11 mouse cellular contexts compared by ENCODE assay signal in the genomic region with DNA sequence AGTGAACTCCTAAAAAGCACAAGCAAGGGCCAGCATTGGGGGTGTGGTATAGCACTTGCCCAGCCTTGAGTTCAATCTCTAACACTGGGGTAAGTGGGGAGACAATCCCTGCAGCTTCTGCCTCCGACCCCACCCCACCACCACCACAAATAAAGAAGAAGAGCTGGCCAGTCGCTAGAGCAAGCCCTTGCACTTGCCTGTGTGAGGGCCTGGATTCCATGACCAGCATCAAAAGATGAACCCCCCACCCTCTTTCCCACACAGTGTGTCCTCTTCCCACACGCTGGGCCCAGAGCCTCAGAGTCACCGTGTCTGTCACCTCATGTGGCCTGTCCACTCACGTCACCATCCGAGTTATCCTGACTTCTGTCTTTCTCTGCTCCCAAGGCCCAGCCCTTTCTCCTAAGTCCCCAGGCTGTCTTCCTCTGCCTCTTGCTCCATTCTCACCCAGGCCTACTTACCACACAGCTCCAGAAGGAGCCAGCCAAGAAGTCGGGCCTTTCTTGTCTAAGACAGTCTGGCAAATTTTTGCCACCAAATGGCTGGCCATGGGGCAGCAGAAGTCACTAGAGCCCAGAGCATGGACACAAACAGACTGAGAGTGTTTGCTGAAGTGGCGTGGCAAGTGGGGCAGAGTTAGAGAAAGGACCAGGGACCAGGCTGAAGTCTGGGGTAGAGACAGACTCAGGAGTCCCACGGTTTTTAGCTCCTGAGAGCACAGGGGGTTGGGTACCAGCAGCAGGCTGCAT. TPM values are rescaled to one million over a fixed set of nuclear protein-coding genes. Genes with fewer than 3 reads are reported as not detected.
DNase-seq lines count a peak whose midpoint lies in the region; ATAC-seq and TF ChIP-seq lines count a peak whose summit lies in the region.
"Had no signal": no experiment of that assay in that cellular context is flagged by ENCODE, and none has a peak within 500 bp of the region (broad histone marks: within the 10 kb centered on the region; RNA-seq: fewer than 3 reads in every experiment).

No protein-coding gene starts in this region.

- WGBS in heart, embryonic 13.5 days: 57% methylated on average over 9 of the region's 9 CpGs
- 32% methylated on average over 9 of the region's 9 CpGs for WGBS in midbrain, embryonic 10.5 days
- WGBS in midbrain, postnatal 0 days: 24% methylated on average over 9 of the region's 9 CpGs
- 19% methylated on average over 8 of the region's 9 CpGs for WGBS in hindbrain, embryonic 12.5 days
- 52% methylated on average over 9 of the region's 9 CpGs for WGBS in olfactory bulb, adult 2 months

- peaks cover 7% of the 10 kb centered on the region; the same call in 1 of the 2 replicates for H3K27me3 ChIP-seq in heart, embryonic 13.5 days (replicated peaks)
- H3K27me3 ChIP-seq in midbrain, embryonic 10.5 days (ENCODE audit: low read depth, poor library complexity, severe bottlenecking): no peaks in the 10 kb centered on the region; the same call in 1 of the 2 replicates
- H3K27me3 ChIP-seq in midbrain, postnatal 0 days (ENCODE audit: insufficient read depth, low read length): no peaks in the 10 kb centered on the region
- no peaks in the 10 kb centered on the region for H3K27me3 ChIP-seq in hindbrain, embryonic 12.5 days

- H3K9me3 ChIP-seq in heart, embryonic 13.5 days: peaks cover 7% of the 10 kb centered on the region
- peaks cover 7% of the 10 kb centered on the region; the same call in 1 of the 2 replicates for H3K9me3 ChIP-seq in midbrain, embryonic 10.5 days (replicated peaks)
- H3K9me3 ChIP-seq in midbrain, postnatal 0 days (ENCODE audit: low read length): no peaks in the 10 kb centered on the region
- no peaks in the 10 kb centered on the region for H3K9me3 ChIP-seq in hindbrain, embryonic 12.5 days (replicated peaks)

- peak overlapping the region; percentile 26; the same call in 1 of the 2 replicates for H3K4me3 ChIP-seq in heart, embryonic 13.5 days
- H3K4me3 ChIP-seq in midbrain, embryonic 10.5 days: peak overlapping the region; percentile 65
- H3K4me3 ChIP-seq in midbrain, postnatal 0 days (ENCODE audit: low read depth, low read length): no peak overlapping the region
- H3K4me3 ChIP-seq in hindbrain, embryonic 12.5 days: peak overlapping the region; percentile 30
- no peak overlapping the region for H3K4me3 ChIP-seq in olfactory bulb, adult 2 months (ENCODE audit: insufficient read depth, low read depth, low read length)
- H3K4me3 ChIP-seq: limb, embryonic 12.5 days had no signal

- H3K4me1 ChIP-seq in heart, embryonic 13.5 days: peaks cover 16% of the 10 kb centered on the region
- peaks cover 80% of the 10 kb centered on the region for H3K4me1 ChIP-seq in midbrain, embryonic 10.5 days
- H3K4me1 ChIP-seq in midbrain, postnatal 0 days (ENCODE audit: insufficient read depth, low read length): peaks cover 5% of the 10 kb centered on the region; the same call in 1 of the 2 replicates
- H3K4me1 ChIP-seq in hindbrain, embryonic 12.5 days: peaks cover 64% of the 10 kb centered on the region
- H3K4me1 ChIP-seq in olfactory bulb, adult 2 months (ENCODE audit: control insufficient read depth, insufficient read depth, low read length): peaks cover 33% of the 10 kb centered on the region

- no peak overlapping the region for H3K27ac ChIP-seq in heart, embryonic 13.5 days (replicated peaks)
- peak overlapping the region; percentile 94 for H3K27ac ChIP-seq in midbrain, embryonic 10.5 days (replicated peaks)
- no peak overlapping the region for H3K27ac ChIP-seq in midbrain, postnatal 0 days (ENCODE audit: low read depth, low read length)
- H3K27ac ChIP-seq in hindbrain, embryonic 12.5 days: peak overlapping the region; percentile 96
- H3K27ac ChIP-seq in olfactory bulb, adult 2 months (ENCODE audit: insufficient read depth, low read depth, low read length): peak overlapping the region; percentile 45; the same call in 1 of the 2 replicates

- H3K36me3 ChIP-seq in heart, embryonic 13.5 days: peaks cover 11% of the 10 kb centered on the region
- H3K36me3 ChIP-seq in midbrain, embryonic 10.5 days: peaks cover 43% of the 10 kb centered on the region
- H3K36me3 ChIP-seq in midbrain, postnatal 0 days (ENCODE audit: insufficient read depth, low read length): no peaks in the 10 kb centered on the region
- H3K36me3 ChIP-seq in hindbrain, embryonic 12.5 days: peaks cover 10% of the 10 kb centered on the region; the same call in 1 of the 2 replicates
- H3K36me3 ChIP-seq: limb, embryonic 12.5 days had no signal

- no peak for DNase-seq in heart, adult 9 months (ENCODE audit: low spot score in 2 of 2)
- no peak for DNase-seq in midbrain, embryonic 10.5 days (ENCODE audit: low spot score)
- no peak for DNase-seq in midbrain, postnatal 0 days (ENCODE audit: low spot score)
- DNase-seq in kidney, adult 11 months: no peak
- DNase-seq: gastrocnemius, postnatal 36 days had no signal

- H3K9ac ChIP-seq in heart, embryonic 13.5 days: peak overlapping the region; percentile 37; the same call in 1 of the 2 replicates
- H3K9ac ChIP-seq in midbrain, postnatal 0 days (replicated peaks; ENCODE audit: low read length, poor library complexity, severe bottlenecking): no peak overlapping the region
- H3K9ac ChIP-seq in hindbrain, embryonic 12.5 days: peak overlapping the region; percentile 62
- H3K9ac ChIP-seq: limb, embryonic 12.5 days had no signal

- TF ChIP-seq POLR2A in olfactory bulb, adult 2 months (IDR thresholded peaks at IDR 0.05; ENCODE audit: insufficient read depth, low read depth, low read length): no peak

- peak overlapping the region; percentile 64 for H3K4me2 ChIP-seq in heart, embryonic 13.5 days
- H3K4me2 ChIP-seq in midbrain, postnatal 0 days (ENCODE audit: low read depth, low read length, poor library complexity, severe bottlenecking): no peak overlapping the region
- peak overlapping the region; percentile 49 for H3K4me2 ChIP-seq in hindbrain, embryonic 12.5 days (replicated peaks)
- H3K4me2 ChIP-seq: limb, embryonic 12.5 days had no signal

- no peak for TF ChIP-seq CTCF in midbrain, postnatal 0 days (IDR thresholded peaks at IDR 0.05)
- no peak for TF ChIP-seq CTCF in olfactory bulb, adult 2 months (IDR thresholded peaks at IDR 0.05; ENCODE audit: insufficient read depth, low read depth, low read length)

- no peak for ATAC-seq in heart, embryonic 13.5 days (ENCODE audit: extremely low read depth, insufficient number of reproducible peaks, low FRiP score, low TSS enrichment)
- ATAC-seq in midbrain, postnatal 0 days (ENCODE audit: low FRiP score): no peak
- ATAC-seq in hindbrain, embryonic 12.5 days (ENCODE audit: low FRiP score): peak; percentile 55
- no peak for ATAC-seq in activated CD4-positive, CD25-positive, alpha-beta regulatory T cell, adult 4 months
- ATAC-seq: CD4-positive, CD25-positive, alpha-beta regulatory T cell, adult 4 months had no signal

RNA-seq across cellular contexts. Expression of a gene that starts 2.9 kb away (rescaled TPM):
- 13.7 and 15.8 TPM in 2 replicates for polyA plus RNA-seq in heart, embryonic 13.5 days (2015; fragmentation: Nextera tagmentation; extraction: Ambion mirVana)
- 81.5 and 121 TPM in 2 replicates for polyA plus RNA-seq in midbrain, embryonic 10.5 days (2016; fragmentation: Nextera tagmentation; extraction: Ambion mirVana)
- total RNA-seq in midbrain, postnatal 0 days (2014; rRNA removed): 4.6 and 6.9 TPM in 2 replicates
- 7.6 and 8.1 TPM in 2 replicates for polyA plus RNA-seq in midbrain, postnatal 0 days (2015; fragmentation: Nextera tagmentation; extraction: Ambion mirVana)
- polyA plus RNA-seq in hindbrain, embryonic 12.5 days (2016; fragmentation: Nextera tagmentation; extraction: Ambion mirVana): 51.7 and 58.0 TPM in 2 replicates
- polyA plus RNA-seq in olfactory bulb, adult 2 months (2012; ENCODE audit: insufficient read depth, insufficient read length, low replicate concordance, missing spikeins): not detected in 2 replicates
- polyA plus RNA-seq in activated CD4-positive, CD25-positive, alpha-beta regulatory T cell, adult 4 months (2017; shearing (Covaris generic)): 10 to 100 TPM; 47.5 to 55.4 TPM

RNA-seq across cellular contexts. Expression of a gene that starts 32.4 kb away (rescaled TPM):
- 5.1 and 5.3 TPM in 2 replicates for polyA plus RNA-seq in heart, embryonic 13.5 days (2015; fragmentation: Nextera tagmentation; extraction: Ambion mirVana)
- 2.6 TPM in 2 replicates for polyA plus RNA-seq in midbrain, embryonic 10.5 days (2016; fragmentation: Nextera tagmentation; extraction: Ambion mirVana)
- 0.71 and 1.6 TPM in 2 replicates for total RNA-seq in midbrain, postnatal 0 days (2014; rRNA removed)
- polyA plus RNA-seq in midbrain, postnatal 0 days (2015; fragmentation: Nextera tagmentation; extraction: Ambion mirVana): 2.2 and 2.5 TPM in 2 replicates
- polyA plus RNA-seq in hindbrain, embryonic 12.5 days (2016; fragmentation: Nextera tagmentation; extraction: Ambion mirVana): 2.7 and 2.9 TPM in 2 replicates
- polyA plus RNA-seq in olfactory bulb, adult 2 months (2012; ENCODE audit: insufficient read depth, insufficient read length, low replicate concordance, missing spikeins): not detected in 2 replicates
- not detected for polyA plus RNA-seq in activated CD4-positive, CD25-positive, alpha-beta regulatory T cell, adult 4 months (2017; shearing (Covaris generic))
- polyA plus RNA-seq: CD4-positive, CD25-positive, alpha-beta regulatory T cell, adult 4 months had no signal

RNA-seq across cellular contexts. Expression of a gene that starts 51.8 kb away (rescaled TPM):
- polyA plus RNA-seq in heart, embryonic 13.5 days (2015; fragmentation: Nextera tagmentation; extraction: Ambion mirVana): 0.03 TPM in 1 of 2 replicates, not detected in the other
- 0.23 and 0.26 TPM in 2 replicates for polyA plus RNA-seq in midbrain, embryonic 10.5 days (2016; fragmentation: Nextera tagmentation; extraction: Ambion mirVana)
- 44.6 and 52.1 TPM in 2 replicates for total RNA-seq in midbrain, postnatal 0 days (2014; rRNA removed)
- 10.2 and 10.7 TPM in 2 replicates for polyA plus RNA-seq in midbrain, postnatal 0 days (2015; fragmentation: Nextera tagmentation; extraction: Ambion mirVana)
- polyA plus RNA-seq in hindbrain, embryonic 12.5 days (2016; fragmentation: Nextera tagmentation; extraction: Ambion mirVana): 2.4 and 2.5 TPM in 2 replicates
- polyA plus RNA-seq in olfactory bulb, adult 2 months (2012; ENCODE audit: insufficient read depth, insufficient read length, low replicate concordance, missing spikeins): not detected in 2 replicates
- polyA plus RNA-seq in activated CD4-positive, CD25-positive, alpha-beta regulatory T cell, adult 4 months (2017; shearing (Covaris generic)): not detected

Comparison
In these comparisons a context has a peak if more than half of its experiments do, and no peak if none do; other contexts are left out.
1. H3K27ac ChIP-seq: peak in midbrain, embryonic 10.5 days (single experiment), hindbrain, embryonic 12.5 days (single experiment) and olfactory bulb, adult 2 months (single experiment); none in heart, embryonic 13.5 days (single experiment) and midbrain, postnatal 0 days (single experiment).
2. H3K4me3 ChIP-seq: peak in heart, embryonic 13.5 days (single experiment), midbrain, embryonic 10.5 days (single experiment) and hindbrain, embryonic 12.5 days (single experiment); none in midbrain, postnatal 0 days (single experiment) and olfactory bulb, adult 2 months (single experiment).